Mouse (Mus musculus) liver, adult 2 months (tissue): ENCODE data around the gene Slc2a9.

ENCODE experiments used
- CTCF ChIP-seq: fragments of 200-500 bp; IDR thresholded peaks from 2 replicates; pipeline ENCODE4 v1.5.1; 2011; ENCODE audit warnings: low read depth, low read length, control low read depth
- POLR2A ChIP-seq: fragments of 200-500 bp; IDR thresholded peaks from 2 replicates; pipeline ENCODE4 v1.6.1; 2011; ENCODE audit warnings: low read length, control low read depth; ENCODE audit not compliant: insufficient read depth; ENCODE audit errors: extremely low read depth

- no peak for TF ChIP-seq CTCF
- no peak for TF ChIP-seq POLR2A
Measured at GRCm38 (mm10) chr5:38365521-38365920, 137.4 kb downstream of the Slc2a9 start.
